Mouse (Mus musculus): ENCODE results near the gene Abcb5.

DNA sequence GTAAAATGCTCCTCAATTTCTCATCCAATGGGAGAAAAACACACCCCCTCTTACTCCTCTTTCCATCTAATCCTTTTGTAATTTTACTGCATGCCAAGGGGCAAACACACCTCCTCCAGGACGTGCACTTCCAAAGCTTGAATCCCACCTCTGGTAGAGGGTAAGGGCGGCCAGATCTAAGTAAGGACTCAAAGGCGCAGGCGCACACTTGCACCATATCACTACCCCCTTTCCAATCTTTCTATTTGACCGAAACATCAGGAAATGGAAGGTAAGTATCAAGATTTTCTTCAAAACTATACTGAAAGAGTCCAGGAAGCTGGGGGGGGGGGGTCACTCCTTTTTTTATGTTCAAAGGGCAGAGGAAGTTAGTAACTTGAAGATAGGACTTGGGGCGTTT is 120.0 kb downstream of the Abcb5 start, which contains the start of gene Sp8:
- TF ChIP-seq CHD2 (IDR thresholded peaks at IDR 0.05; ENCODE audit: low read depth, low read length), result no peak
- no peak for TF ChIP-seq ZNF384 (IDR thresholded peaks at IDR 0.05; ENCODE audit: low read depth, low read length)

All from ES-E14 (cell line).